Mouse (Mus musculus) liver, postnatal 0 days (tissue): ENCODE data around the gene Gm20388. TPM values are rescaled to one million over a fixed set of nuclear protein-coding genes. Genes with fewer than 3 reads are reported as not detected.

Source experiments
- ATAC-seq: fragments of 200-750 bp; cut with Nextera tagmentation; 2 replicates; pipeline ENCODE4 v1.8.0; 2017; ENCODE audit warnings: mild to moderate bottlenecking, moderate library complexity
- DNase-seq: peaks from one replicate; pipeline ENCODE4 v3.0.0-alpha.2; 2016
- H3K27ac ChIP-seq: fragments of 300-500 bp; sonication (generic); 2 replicates; pipeline ENCODE4 v1.5.1; 2014; ENCODE audit warnings: antibody characterized with exemption, moderate library complexity, mild to moderate bottlenecking, low read depth
- H3K27me3 ChIP-seq: fragments of 300-500 bp; sonication (generic); 2 replicates; pipeline ENCODE4 v1.6.1; 2014; ENCODE audit warnings: low read length, control low read depth, mixed read lengths; ENCODE audit not compliant: insufficient read depth
- H3K36me3 ChIP-seq: fragments of 300-500 bp; sonication (generic); replicated peaks from 2 replicates; pipeline ENCODE4 v1.6.1; 2014; ENCODE audit warnings: mild to moderate bottlenecking, control low read depth, low read length, moderate library complexity, mixed read lengths; ENCODE audit not compliant: insufficient read depth
- H3K4me1 ChIP-seq: fragments of 300-500 bp; sonication (generic); 2 replicates; pipeline ENCODE4 v1.6.1; 2014; ENCODE audit warnings: antibody characterized with exemption, mild to moderate bottlenecking, control low read depth; ENCODE audit not compliant: insufficient read depth
- H3K4me2 ChIP-seq: fragments of 300-500 bp; sonication (generic); 2 replicates; pipeline ENCODE4 v1.6.1; 2014; ENCODE audit warnings: low read depth, mild to moderate bottlenecking, low read length, moderate library complexity, mixed read lengths
- H3K4me3 ChIP-seq: fragments of 300-500 bp; sonication (generic); 2 replicates; pipeline ENCODE4 v1.5.1; 2014; ENCODE audit warnings: low read depth, low read length
- H3K9ac ChIP-seq: fragments of 300-500 bp; sonication (generic); replicated peaks from 2 replicates; pipeline ENCODE4 v1.6.1; 2014; ENCODE audit warnings: mild to moderate bottlenecking, moderate library complexity
- H3K9me3 ChIP-seq: fragments of 300-500 bp; sonication (generic); 2 replicates; pipeline ENCODE4 v1.6.1; 2016; ENCODE audit warnings: mild to moderate bottlenecking, control low read depth, low read length, mixed read lengths
- CTCF ChIP-seq: sonication (generic); IDR thresholded peaks from 2 replicates; pipeline ENCODE4 v1.5.1; 2016; ENCODE audit warnings: antibody characterized with exemption, low read depth
- EP300 ChIP-seq: IDR thresholded peaks from 2 replicates; pipeline ENCODE4 v1.6.1; 2016; ENCODE audit warnings: antibody characterized with exemption, low read depth, mild to moderate bottlenecking
- WGBS: fragments of 180-500 bp; shearing (Covaris S2); extraction: QIAGEN DNeasy Blood & Tissue Kit; methylation state at CpG from one replicate; pipeline ENCODE4 v1.1.7; 2014; ENCODE audit not compliant: insufficient replicate concordance; 5-methylcytosine and 5-hydroxymethylcytosine counted together
- polyA plus RNA-seq: library from polyadenylated mRNA; unstranded; fragments of >200 nt; fragmentation: Nextera tagmentation; extraction: Ambion mirVana; gene quantifications from 2 replicates; pipeline ENCODE4 v1.2.1, GENCODE M21; 2015

The Gm20388 gene
- polyA plus RNA-seq, 1 experiment from 2014 or later: not detected

- Histone ChIP-seq H3K4me2 (peak overlapping the region; percentile 88), H3K27me3 (peaks cover 3% of the 10 kb centered on the region), H3K4me3 (peak overlapping the region; percentile 84), H3K27ac (no peak overlapping the region), H3K36me3 (peaks cover 6% of the 10 kb centered on the region; the same call in 1 of the 2 replicates), H3K4me1 (peaks cover 12% of the 10 kb centered on the region; the same call in 1 of the 2 replicates), H3K9me3 (no peaks in the 10 kb centered on the region), H3K9ac (peak overlapping the region; percentile 54)
- DNase-seq: no peak
- WGBS: 16% methylated on average over 5 of the region's 5 CpGs
- no peak for ATAC-seq
- TF ChIP-seq EP300: no peak
- TF ChIP-seq CTCF: no peak
These were observed 1198.0 kb downstream of the Gm20388 start for GRCm38 (mm10) chr8:121108657-121109056.

- 29% methylated on average over 7 of the region's 7 CpGs for WGBS
- H3K4me3 ChIP-seq: no peak overlapping the region
- H3K9ac ChIP-seq: no peak overlapping the region
- peaks cover 29% of the 10 kb centered on the region for H3K27me3 ChIP-seq
- no peak overlapping the region for H3K4me2 ChIP-seq
- no peaks in the 10 kb centered on the region for H3K9me3 ChIP-seq
- DNase-seq (no peak), ATAC-seq (no peak)
- H3K4me1 ChIP-seq: peaks cover 14% of the 10 kb centered on the region
- H3K36me3 ChIP-seq: no peaks in the 10 kb centered on the region
- TF ChIP-seq CTCF: no peak
- TF ChIP-seq EP300: no peak
- H3K27ac ChIP-seq: no peak overlapping the region
These were observed 1200.7 kb downstream of the Gm20388 start for GRCm38 (mm10) chr8:121111145-121111907.

GRCm38 (mm10) chr8:121113261-121113660 lies 1202.6 kb downstream of the Gm20388 start:
- no peak overlapping the region for H3K4me2 ChIP-seq
- TF ChIP-seq EP300: no peak
- TF ChIP-seq CTCF: peak; percentile 98
- no peak overlapping the region for H3K27ac ChIP-seq
- peaks cover 48% of the 10 kb centered on the region for H3K27me3 ChIP-seq
- no peaks in the 10 kb centered on the region for H3K36me3 ChIP-seq
- H3K4me1 ChIP-seq: peaks cover 6% of the 10 kb centered on the region; the same call in 1 of the 2 replicates
- no peak overlapping the region for H3K9ac ChIP-seq
- DNase-seq: peak; percentile 93
- no peak overlapping the region for H3K4me3 ChIP-seq
- ATAC-seq: peak; percentile 71
- WGBS: under 1% methylated on average over 21 of the region's 21 CpGs
- no peaks in the 10 kb centered on the region for H3K9me3 ChIP-seq

- 1% methylated on average over 25 of the region's 25 CpGs for WGBS
- no peak overlapping the region for H3K9ac ChIP-seq
- no peak for ATAC-seq
- H3K4me1 ChIP-seq: peaks cover 6% of the 10 kb centered on the region; the same call in 1 of the 2 replicates
- no peak overlapping the region for H3K4me3 ChIP-seq
- H3K9me3 ChIP-seq: no peaks in the 10 kb centered on the region
- no peaks in the 10 kb centered on the region for H3K36me3 ChIP-seq
- H3K4me2 ChIP-seq: no peak overlapping the region
- H3K27ac ChIP-seq: no peak overlapping the region
- no peak for DNase-seq
- H3K27me3 ChIP-seq: peaks cover 67% of the 10 kb centered on the region
- TF ChIP-seq CTCF: no peak
- no peak for TF ChIP-seq EP300
These were observed 1204.5 kb downstream of the Gm20388 start for GRCm38 (mm10) chr8:121115136-121115535.

GRCm38 (mm10) chr8:121115948-121116347 lies 1205.3 kb downstream of the Gm20388 start, which contains the start of gene Foxc2:
TSS of gene Foxc2 (plus strand) at chr8:121116171.
- TF ChIP-seq CTCF (no peak), EP300 (no peak)
- ATAC-seq: peak; percentile 68
- H3K9me3 ChIP-seq: no peaks in the 10 kb centered on the region
- H3K4me3 ChIP-seq: peak within 1 kb of the TSS; percentile 50
- WGBS: under 1% methylated on average over 25 of the region's 25 CpGs
- no peak within 1 kb of the TSS for H3K9ac ChIP-seq
- H3K27ac ChIP-seq: no peak within 1 kb of the TSS
- H3K4me2 ChIP-seq: peak within 1 kb of the TSS; percentile 76
- peaks cover 6% of the 10 kb centered on the region; the same call in 1 of the 2 replicates for H3K4me1 ChIP-seq
- H3K27me3 ChIP-seq: peaks cover 75% of the 10 kb centered on the region
- H3K36me3 ChIP-seq: no peaks in the 10 kb centered on the region
- DNase-seq: peak; percentile 68

GRCm38 (mm10) chr8:121116591-121117185 lies 1206.0 kb downstream of the Gm20388 start:
- no peak overlapping the region for H3K27ac ChIP-seq
- no peaks in the 10 kb centered on the region for H3K9me3 ChIP-seq
- H3K4me3 ChIP-seq: peak overlapping the region; percentile 50
- DNase-seq: no peak
- 0 out of 2 replicates have a peak, but pooled peaks have one; percentile 17 for ATAC-seq
- 1% methylated on average over 53 of the region's 55 CpGs for WGBS
- H3K27me3 ChIP-seq: peaks cover 82% of the 10 kb centered on the region
- H3K4me2 ChIP-seq: peak overlapping the region; percentile 76
- H3K4me1 ChIP-seq: peaks cover 6% of the 10 kb centered on the region; the same call in 1 of the 2 replicates
- no peak for TF ChIP-seq CTCF
- TF ChIP-seq EP300: no peak
- H3K36me3 ChIP-seq: no peaks in the 10 kb centered on the region
- H3K9ac ChIP-seq: no peak overlapping the region
